Mouse (Mus musculus): ENCODE data around the gene Trip4.

Gene Trip4

DNA sequence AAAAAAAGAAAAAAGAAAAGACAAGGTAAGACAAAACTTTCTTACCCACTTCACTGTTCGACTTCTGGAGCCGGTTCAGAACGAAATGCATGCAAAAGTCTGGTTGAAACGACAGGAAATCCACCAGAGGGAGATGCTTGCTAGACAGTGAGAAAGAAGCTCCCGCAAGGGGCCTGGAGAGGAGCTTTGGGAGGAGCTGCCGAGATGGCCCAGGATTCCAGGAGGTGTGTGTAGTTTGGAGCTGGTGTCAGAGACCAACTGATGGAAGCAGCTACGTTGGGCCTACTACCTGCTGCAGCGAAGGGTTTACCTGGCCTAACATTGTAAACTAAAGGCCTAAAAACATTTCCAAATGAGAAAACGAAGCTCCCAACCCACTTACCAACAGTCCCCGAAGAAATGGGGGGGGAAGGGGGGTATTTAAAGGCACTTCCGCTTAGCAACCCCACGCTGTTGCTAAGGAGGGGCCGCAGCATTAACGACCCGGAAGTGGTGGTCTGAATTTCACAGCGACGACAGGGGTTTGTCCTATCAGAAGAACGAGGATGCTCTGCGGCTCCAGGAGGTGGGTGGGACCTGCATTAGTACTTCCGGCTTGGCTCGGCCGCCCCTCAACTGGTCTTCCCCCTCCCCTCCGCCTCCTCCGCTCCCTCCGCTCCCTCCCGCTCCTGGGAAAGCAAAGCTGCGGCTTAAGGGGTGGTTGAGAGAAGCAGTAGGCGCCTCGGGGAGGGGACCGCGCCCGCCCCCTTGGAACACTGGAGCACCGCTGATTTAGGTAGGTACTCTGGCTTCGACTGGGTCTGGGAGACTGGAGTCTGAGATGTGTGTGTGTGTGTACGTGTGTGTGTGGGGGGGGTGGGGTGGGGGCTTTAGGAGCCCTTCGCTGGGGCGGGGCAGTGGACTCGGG is at the start of gene Trip4, which contains the start of gene Csnk1g1:
TSS of gene Trip4 (minus strand) at position 401 of the 907 bp plus-strand sequence.
TSS of gene Csnk1g1 (plus strand) at position 531 of the 907 bp plus-strand sequence.
- peak; percentile 91 for DNase-seq

DNA sequence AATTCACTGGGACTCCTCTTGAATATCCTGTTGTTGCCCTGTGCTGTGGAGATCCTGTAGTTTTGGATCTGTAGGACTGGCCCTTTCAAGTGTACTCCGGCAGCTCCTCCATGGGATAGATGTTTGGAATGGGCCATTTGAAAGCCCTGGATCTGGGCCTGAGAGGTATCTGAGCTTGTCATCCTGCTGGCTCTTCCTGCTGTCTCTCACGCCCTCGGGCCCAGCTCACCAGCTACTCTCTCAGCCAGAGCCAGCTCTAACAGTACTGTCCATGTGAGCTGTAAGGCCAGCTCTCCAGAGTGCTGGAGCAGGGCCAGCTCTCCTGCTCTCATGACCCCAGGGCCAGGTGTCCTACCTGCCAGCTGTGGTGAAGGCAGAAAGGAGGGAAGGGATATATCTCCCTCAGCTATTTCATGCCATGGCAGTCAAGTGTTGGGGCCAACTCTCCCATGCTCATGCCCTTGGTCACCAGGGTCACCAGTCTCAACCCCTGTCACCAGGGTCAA is 42.5 kb upstream of the Trip4 start:
- no peak for DNase-seq

DNA sequence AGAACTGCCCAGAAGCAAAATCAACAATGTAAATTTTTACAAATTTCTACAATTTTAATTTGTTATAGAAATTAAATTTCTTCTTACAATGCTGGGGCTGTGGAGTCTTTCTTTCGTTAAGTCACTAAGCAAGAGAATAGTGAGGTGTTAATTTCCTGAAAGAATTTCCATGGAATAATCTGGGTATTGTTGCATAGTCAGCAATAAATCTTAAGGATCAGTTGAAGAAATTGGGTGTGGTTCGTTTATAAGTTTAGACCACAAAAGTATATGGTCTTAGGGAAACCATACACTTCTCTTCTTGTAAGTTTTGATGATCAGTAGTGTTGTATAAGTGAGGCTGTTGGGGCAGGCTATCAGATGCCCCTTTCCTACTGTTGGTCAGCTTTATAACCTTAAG is 29.0 kb upstream of the Trip4 start:
- DNase-seq = no peak

DNA sequence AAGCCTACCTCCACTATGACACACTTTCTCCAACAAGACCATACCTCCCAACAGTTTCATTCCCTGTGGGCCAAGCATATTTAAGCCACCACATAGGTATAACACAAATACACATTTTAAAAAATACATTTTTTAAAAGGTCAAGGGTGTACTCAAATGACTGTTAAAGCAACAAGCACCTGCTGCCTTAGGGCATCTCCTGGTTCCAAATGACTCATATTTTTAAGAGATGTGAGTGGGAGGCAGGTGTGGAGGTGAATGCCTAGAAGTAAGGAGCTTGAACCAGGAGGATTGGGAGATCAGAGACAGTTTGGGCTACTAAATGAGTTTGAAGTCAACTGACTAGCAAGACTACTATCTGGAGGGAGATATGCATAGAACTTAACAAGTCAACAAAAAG is 21.2 kb upstream of the Trip4 start:
- no peak for DNase-seq

DNA sequence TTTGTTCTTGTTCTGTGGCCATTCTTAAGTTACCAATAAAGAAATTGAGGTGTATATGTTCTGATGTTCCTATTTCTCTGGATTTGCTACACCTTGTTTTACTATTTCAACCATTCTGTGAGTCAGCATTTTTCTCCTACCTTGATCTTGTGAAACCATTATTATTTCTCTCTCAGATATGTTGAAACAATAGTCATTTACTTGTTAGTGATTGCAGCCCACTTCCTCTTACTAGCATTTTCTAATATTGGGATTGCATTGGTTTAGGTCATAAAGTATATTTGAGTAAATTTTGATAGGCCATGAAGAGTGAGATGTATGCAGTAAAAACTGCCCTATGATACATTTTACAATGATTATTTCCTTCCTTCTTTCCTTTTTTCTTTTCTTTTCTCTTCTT is 19.9 kb upstream of the Trip4 start:
- DNase-seq = no peak

DNA sequence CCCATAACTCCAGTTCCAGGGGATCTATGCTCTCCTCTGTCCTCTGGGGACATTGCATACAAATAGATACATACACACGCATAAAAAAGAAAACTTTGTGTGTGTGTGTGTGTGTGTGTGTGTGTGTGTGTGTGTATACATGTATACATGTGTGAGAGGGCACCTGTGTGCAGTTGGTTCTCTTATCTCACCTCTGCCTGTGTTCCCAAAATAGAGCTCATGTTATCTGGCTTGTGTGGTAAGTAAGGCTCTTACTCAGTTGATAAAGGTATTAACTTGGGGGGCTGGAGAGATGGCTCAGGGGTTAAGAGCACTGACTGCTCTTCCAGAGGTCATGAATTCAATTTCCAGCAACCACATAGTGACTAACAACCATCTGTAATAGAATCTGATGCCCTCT is 8.4 kb upstream of the Trip4 start:
- DNase-seq = no peak

DNA sequence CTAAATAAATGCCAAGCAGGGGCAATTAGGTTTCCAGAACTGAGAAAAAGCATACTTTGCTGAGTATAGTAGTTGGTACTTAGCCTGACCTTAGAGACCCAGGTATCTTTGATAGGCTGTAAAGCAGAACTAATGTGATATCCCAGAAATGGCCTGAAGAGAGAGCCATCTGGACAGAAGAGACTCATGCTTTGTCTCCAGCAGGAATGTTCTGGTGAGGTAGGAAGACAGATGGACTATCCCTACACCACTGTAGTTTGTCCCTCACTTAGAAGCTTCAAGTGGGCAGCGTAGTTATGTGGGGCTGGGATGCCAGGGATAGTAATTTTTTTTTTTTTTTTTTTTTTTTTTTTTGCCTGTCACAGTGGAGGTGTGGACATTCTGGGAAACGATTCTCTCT is 5.4 kb upstream of the Trip4 start:
- no peak for DNase-seq

DNA sequence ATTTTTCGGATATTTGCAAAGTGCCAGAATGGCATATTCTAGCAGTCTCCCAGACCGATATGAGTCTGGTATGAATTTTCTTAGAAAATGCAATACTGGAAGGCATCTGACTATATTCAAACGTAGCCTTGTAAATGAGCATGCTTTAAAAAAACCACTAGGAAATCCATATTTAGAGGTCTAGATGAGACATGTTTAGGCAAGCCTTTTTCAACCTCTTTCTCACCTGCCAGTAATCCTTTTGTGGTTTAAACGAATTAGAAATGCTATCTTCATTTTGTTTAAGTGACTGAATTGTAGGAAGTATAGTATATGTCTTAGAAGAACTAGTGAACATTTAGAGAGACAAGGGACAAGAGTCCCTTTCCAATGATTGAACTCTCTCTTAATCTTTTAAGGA is 1.2 kb upstream of the Trip4 start:
- no peak for DNase-seq

DNA sequence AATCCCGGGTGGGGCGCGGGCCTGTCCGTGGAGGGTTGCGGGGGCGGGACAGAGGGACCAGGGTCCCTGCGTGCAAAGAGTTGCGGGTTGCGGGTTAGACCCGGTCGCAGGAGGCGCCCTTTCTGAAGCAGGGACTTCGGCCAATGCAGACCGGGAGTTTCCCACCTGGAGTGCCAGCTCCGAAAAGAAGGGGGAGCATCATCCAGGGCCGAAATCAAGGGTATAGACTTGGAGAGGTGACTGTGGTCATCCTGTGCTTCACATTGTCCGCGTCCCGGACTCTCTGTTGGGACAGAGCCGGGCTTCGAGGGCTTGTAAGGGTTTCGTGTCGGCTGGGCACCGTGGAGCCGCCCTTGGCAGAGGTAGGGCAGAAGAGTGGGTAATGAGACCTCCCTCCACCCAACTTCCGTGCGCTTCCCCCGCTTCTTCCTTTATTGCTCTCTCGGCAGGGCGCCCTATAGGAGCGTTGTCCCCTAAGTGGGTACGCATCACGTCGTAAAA is 757 bp upstream of the Trip4 start:
- DNase-seq = peak; percentile 64

DNA sequence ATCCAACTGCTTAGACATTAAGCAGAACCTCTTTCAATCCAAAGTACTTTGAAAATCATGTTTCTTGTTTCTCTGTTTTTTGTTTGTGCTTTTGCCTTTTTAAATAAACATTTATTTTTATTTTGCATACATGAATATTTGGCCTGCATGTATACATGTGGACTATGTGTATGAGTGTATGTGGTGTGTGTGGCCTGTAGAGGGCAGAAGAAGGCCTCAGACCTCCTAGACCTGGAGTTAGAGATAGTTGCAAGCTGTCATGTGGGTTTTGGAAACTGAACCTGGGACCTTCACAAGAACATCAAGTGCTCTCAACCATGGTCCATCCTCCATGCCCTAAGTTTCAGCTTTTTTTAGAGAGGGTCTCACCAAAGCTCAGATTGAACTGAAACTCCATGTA is 5.2 kb downstream of the Trip4 start:
- no peak for DNase-seq

DNA sequence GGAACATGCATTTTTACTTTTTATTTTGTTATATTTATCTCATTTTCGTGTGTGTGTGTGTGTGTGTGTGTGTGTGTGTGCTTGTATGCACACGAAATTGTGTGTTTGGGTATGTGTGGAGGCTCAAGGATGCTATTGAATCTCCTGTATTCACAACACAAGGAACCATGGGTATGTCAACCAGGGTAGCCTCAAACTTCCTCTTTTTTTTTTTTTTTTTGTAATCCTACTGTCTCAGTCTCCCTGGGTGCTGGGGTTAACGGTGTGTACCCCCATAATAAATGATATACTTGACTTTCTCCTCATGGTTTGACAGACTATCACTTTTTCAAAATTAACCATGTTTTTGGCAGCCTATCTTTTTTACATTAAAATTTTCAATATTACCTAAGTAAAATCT is 5.7 kb downstream of the Trip4 start:
- DNase-seq = no peak

DNA sequence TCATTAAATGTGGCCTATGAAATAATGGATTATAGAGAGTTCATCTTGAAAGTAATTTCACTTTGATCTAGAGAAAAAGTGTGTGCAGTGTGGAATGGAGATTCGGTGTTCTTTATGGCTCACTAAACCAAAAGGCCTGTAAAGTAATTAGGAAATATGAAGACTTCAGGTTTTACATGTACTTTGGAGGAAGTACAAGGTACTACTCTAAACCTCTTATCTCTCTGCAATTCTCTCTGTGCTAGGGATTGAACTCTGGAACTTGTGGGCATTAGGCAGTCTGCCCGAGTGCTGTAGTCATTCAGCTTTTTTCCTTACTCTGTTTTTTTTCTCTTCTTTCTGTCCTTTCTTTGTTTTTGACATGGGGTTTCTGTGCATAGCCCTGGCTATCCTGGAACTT is 11.6 kb downstream of the Trip4 start:
- DNase-seq = no peak

DNA sequence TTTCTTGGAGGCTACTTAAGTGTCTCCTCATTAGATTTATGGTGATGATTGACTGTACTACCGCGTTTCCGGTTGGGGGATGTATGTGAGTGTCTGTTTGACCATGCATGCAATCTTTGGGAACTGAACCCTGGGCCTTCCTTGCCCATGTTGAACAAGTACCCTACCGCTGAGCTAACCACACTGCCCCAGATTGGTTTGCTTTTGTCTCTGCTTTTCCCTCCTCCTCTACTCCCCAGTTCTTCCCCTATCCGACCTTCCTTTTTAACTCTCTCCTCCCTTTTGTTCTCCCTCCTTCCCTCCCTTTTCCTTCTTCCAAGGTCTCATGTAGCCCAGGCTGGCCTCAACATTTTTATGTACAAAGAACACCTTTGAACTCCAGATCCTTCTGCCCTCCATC is 17.5 kb downstream of the Trip4 start:
- DNase-seq = no peak

DNA sequence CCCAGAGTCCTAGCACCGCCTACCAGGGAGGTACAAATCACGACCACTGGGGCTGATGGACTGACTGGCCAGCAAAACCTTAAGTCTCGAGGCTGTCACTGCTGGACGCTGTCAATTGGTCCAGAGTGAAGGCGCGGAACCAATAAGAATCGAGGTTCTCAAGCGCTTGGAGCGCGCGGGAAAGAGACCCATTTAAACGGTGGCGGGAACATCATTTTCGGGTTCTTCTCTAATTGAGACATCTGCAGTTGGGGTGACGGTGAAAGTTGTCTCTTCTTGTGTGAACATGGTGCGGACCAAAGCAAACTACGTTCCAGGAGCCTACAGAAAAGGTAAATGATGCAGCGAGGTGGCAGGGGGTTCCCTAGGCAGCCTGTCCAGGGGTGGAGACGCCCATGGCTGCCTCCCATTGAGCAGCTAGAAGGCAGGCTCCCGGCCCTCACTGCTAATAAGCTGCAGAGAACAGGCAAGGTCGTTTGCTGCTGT is 18.4 kb downstream of the Trip4 start, which contains the start of gene Pclaf:
TSS of gene Pclaf (plus strand) at position 95 of the 486 bp plus-strand sequence.
- DNase-seq = peak; percentile 57

DNA sequence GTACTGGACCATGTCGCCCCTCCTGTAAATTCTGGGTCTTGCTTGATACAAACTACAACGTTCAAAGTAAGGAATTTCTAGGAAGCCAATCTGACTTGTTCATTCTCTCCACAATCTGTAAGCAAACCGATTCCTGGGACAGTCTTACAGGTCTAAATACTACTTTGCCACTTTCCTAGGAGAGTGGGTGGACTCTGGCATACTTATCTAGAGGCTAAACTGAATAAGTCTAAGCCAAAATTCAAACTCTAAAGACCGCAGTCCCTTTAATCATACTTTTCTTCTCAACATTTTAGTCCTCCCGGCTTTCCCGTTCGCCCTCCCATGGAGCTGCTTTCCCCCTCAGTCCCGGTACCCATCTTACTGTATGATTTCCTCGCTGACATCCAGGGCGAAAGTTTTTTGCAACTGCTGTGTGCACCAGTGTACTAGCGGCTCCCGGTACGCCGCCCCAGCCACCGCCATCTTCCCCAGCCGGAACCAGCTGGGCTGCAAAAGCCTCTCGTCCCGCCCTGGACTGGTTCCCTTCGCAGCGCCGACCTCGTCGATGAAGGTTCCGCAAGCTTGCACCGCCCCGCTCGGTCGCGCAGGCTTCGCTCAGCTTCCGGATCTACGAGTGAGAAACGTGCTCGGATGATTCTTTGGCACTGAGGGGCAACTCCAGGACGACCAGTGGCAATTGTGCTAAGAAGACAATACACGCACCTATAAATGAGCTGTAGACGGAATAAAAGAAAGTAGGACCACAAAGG is 23.9 kb downstream of the Trip4 start:
- peak; percentile 89 for DNase-seq

DNA sequence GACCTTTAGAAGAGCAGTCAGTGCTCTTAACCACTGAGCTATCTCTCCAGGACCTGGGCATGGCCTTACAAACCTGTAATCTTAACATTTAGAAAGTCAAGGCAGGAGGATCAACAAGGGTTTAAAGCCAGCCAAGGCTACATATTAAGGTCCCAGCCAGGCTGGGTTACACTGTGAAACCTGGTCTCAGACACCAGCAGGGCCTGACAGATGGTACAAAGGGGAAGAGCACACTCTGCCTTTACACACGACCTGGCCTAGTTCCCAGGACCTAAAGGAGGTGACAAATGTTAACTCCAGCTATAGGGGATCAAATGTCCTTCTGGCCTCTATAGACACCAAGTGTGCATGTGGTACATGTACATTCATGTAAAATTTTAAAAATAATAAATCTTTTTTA is 48.9 kb downstream of the Trip4 start:
- no peak for DNase-seq

DNA sequence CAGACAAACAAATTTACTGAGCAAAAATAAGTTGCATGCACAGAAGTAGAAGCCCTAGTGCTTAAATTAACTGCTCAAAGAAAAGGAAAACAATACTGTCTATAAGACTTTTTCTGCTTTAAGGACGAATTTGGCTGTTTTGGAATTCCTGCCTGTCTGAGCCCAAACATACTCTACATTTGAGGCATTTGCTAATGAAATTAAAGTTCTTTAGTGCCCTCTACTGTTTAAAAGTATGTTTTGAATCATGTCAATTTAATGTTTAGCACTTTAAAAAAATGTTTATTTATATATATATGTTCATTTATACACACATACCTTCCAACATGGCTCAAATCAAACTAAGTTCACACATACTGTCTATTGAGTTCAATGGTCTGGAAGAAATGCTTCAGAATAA is 58.4 kb downstream of the Trip4 start:
- no peak for DNase-seq

DNA sequence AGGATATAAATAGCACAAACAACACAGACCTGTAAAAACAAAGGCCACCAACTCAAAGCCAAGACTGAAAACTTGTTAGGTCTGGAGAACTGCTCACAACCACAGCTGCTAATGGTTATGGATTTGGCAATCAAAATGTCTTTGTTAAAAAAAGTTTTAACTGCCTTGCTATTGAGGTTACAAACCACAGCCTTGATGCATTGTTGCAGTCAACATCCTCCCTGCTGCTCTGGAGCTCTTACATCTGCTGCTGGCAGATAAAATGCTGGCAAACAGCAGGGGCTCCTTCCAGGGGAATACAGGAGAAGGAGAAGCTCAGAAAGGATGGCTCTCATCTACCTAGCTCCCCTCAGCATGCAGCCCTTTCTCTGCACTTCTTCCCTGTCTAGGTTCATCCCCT is 60.4 kb downstream of the Trip4 start:
- DNase-seq = no peak

DNA sequence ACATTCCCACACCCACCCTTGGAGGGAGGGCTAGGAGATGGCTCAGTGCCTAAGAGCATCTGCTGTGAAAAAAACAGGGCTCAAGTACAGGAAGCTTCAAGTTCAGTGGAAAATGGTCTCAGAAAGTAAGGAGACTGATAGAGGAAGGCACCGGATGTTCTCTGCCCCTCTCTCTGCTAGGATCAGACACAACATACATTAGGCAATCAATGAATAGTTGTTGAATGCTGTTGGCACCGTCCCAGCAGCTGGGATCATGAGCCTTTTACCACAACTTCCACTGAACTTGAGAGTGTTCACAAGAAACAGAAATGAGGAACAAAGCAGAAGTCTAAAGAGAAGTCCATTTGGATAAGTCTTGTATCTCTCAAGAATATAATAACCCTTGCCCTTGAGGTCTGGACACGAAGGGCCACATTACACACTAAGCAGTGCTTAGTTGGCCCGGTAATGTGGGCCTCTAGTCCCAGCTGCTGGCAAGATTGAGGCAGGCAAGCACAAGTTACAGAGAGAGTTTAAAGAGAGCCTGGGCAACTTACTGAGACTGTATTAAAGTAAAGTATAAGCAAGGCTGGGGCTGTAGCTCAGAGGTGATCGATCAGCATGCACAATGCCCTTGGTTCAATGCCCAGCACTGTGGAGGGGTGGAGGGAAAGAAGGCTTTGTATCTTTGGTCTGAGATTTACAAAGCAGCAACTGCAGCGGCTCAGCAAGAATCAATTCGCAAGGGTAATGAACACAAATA is 64.0 kb downstream of the Trip4 start:
- peak; percentile 19 for DNase-seq

DNA sequence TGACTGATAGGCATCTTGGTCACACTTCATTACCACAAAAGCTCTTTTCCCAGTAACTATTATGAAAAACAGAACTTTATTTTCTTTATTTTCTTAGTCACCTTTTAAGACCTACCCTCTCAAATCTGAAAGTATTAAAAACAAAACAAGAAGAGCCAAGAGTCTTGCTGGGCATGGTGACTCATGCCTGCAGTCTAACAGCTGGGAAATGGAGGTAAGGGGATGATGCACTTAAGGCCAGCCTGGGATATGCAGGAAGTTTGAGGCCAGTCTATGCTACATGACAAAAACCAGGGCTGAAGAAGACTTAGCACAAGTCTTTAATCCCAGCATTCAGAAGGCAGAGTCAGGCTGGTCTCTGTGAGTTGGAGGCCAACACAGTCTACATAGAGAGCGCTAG is 68.8 kb downstream of the Trip4 start:
- no peak for DNase-seq

DNA sequence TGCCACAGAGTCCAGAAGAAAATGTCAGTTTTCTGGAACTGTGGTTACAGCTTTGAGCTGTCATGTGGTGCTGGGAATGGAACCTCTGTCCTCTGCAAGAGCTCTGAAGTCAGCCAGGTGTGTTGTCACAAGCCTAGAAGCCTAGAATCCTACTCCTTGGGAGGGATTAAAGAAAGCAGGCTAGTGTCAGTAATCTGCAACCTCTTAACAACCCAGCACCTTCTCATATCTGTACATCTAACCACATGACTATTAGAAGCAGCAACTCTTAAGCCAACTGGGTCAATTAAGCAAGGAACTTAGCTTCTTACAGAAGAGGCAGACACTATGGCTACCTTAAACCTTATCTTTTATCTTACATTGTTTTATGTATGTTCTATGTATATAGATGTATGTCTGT is 71.7 kb downstream of the Trip4 start:
- no peak for DNase-seq

DNA sequence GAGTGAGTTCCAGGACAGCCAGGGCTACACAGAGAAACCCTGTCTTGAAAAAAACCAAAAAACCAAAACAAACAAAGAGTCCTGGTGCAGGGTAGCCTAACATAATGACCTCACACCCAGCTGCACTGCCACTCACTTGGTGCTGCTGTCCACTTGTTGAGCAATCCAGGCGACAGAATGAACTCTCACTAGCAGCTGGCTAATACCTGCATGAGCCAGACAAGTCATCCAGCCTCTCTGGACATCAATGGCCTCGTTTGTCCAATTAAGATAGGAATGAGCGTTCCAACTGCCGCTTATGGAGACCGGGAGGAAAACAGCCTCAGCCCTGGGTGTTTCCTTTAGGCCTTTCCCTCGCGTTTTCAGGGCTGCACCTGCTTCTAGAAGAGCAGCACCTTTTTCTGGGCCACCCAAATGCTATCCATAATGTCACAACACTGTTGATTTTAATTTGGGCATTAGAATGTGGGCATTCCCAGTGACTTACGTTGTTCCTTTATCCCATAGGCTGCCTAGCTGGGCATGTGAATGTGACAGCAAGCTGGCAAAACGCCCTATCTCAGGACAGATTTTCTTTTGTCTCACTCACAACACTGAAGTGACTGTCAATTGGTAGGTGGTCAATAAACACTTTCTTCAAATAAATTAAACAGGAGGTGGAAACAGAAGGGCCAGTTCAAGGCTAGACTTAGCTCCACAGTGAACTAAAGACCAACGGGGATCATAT is 73.8 kb downstream of the Trip4 start:
- DNase-seq = no peak

All from right cerebral cortex, postnatal 14 days (tissue).